Mouse (Mus musculus): ENCODE data around the gene Gm28048. TPM values are rescaled to one million over a fixed set of nuclear protein-coding genes. Genes with fewer than 3 reads are reported as not detected.

Gm28048 gene
- polyA plus RNA-seq, 1 experiment from 2014 or later, result 6.9 TPM

DNA sequence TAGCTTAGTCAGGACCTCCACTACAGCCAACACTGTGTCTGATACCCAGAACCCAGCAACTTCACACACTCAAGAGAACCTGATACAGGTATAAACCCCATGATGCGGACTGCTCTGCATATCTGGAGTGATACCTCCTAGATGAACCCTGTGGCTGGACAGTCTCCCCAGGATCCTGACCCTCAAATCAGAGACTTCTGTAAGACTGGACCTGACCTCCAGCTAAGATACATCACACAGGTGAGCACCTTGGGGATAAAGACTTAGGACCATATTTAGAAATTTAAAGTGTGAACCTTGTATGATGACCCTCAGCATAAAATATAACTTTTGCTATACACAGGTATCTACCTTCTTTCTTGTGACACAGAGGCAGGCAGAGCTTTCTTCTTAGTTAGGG lies 11.3 kb downstream of the Gm28048 start:
- ATAC-seq (replicated peaks; ENCODE audit: insufficient number of reproducible peaks, insufficient read depth, low FRiP score, low read depth), result no peak
- Histone ChIP-seq H3K9ac (no peak overlapping the region), H3K4me2 (no peak overlapping the region), H3K9me3 (replicated peaks) (peaks cover 10% of the 10 kb centered on the region; the same call in 1 of the 2 replicates), H3K4me1 (replicated peaks) (peaks cover 8% of the 10 kb centered on the region), H3K27ac (no peak overlapping the region), H3K36me3 (peaks cover 19% of the 10 kb centered on the region; the same call in 1 of the 2 replicates), H3K27me3 (no peaks in the 10 kb centered on the region), H3K4me3 (no peak overlapping the region)
- 89% methylated on average over 1 of the region's 1 CpGs for WGBS

DNA sequence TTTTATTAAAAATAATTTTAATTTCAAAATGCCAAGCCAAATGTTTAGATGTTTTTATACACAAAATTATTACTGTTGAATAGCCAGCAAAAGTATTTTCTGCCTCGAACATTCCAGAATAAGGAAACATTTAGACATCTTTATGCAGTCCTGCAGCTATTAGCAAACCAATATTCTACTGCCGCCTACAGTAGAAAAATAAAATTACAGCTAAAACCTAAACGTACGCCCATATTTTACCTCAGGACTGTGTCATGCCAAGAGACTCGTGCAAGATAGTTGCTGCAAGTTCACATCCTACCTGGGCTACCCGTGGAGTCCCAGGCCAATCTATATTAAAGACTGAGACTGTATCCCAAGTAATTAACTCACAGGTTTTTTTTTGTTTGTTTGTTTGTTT lies 12.4 kb downstream of the Gm28048 start:
- WGBS, result 52% methylated on average over 6 of the region's 6 CpGs
- no peak overlapping the region for H3K4me3 ChIP-seq
- H3K9ac ChIP-seq, result no peak overlapping the region
- H3K27me3 ChIP-seq, result no peaks in the 10 kb centered on the region
- peaks cover 10% of the 10 kb centered on the region; the same call in 1 of the 2 replicates for H3K9me3 ChIP-seq (replicated peaks)
- no peak overlapping the region for H3K27ac ChIP-seq
- no peak for ATAC-seq (replicated peaks; ENCODE audit: insufficient number of reproducible peaks, insufficient read depth, low FRiP score, low read depth)
- peaks cover 19% of the 10 kb centered on the region; the same call in 1 of the 2 replicates for H3K36me3 ChIP-seq
- no peak overlapping the region for H3K4me2 ChIP-seq
- H3K4me1 ChIP-seq (replicated peaks), result peaks cover 5% of the 10 kb centered on the region; the same call in 1 of the 2 replicates

DNA sequence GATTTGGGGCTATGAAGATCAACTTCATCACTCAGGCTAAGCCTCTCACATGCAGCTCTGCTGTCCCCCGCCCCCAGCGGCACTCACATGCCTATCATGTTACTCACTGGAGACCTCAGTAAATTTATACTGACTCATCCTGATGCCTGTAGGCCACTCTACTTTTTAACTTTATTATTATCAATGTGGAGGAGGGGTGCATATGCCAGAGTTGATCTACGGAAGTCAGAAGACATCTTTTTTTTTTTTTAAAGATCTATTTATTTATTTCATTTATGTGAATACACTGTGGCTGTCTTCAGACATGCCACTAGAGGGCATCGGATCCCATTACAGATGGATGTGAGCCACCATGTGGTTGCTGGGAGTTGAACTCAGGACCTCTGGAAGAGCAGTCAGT lies 16.4 kb downstream of the Gm28048 start:
- peaks cover 10% of the 10 kb centered on the region; the same call in 1 of the 2 replicates for H3K9me3 ChIP-seq (replicated peaks)
- no peak overlapping the region for H3K4me3 ChIP-seq
- no peaks in the 10 kb centered on the region for H3K27me3 ChIP-seq
- WGBS, result 75% methylated on average over 4 of the region's 4 CpGs
- H3K4me2 ChIP-seq, result no peak overlapping the region
- 0 out of 2 replicates have a peak, but pooled peaks cover 2% of the 10 kb centered on the region for H3K4me1 ChIP-seq (replicated peaks)
- H3K36me3 ChIP-seq, result peaks cover 15% of the 10 kb centered on the region; the same call in 1 of the 2 replicates
- no peak for ATAC-seq (replicated peaks; ENCODE audit: insufficient number of reproducible peaks, insufficient read depth, low FRiP score, low read depth)
- no peak overlapping the region for H3K9ac ChIP-seq
- H3K27ac ChIP-seq, result no peak overlapping the region

DNA sequence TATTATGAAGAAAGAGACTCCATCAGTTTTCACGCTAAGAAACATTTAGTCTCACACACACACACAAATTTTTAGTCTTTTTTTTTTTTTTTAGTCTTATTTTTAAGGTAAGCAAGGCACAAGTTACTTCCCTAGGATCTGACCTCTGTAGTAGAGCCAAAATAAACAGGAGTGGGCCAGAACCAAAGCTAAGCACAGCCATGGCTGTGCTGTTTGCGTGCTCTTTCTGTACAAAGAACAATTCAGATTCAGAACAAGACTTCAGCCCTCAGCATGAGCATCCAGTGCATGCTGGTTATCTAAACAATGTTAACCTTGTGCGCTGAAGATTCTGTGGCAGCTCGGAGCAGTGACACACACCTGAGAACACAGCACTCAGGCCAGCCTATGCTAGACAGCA lies 17.5 kb downstream of the Gm28048 start:
- 0 out of 2 replicates have a peak, but pooled peaks cover 2% of the 10 kb centered on the region for H3K4me1 ChIP-seq (replicated peaks)
- no peak overlapping the region for H3K4me2 ChIP-seq
- peaks cover 15% of the 10 kb centered on the region; the same call in 1 of the 2 replicates for H3K36me3 ChIP-seq
- H3K4me3 ChIP-seq, result no peak overlapping the region
- H3K9ac ChIP-seq, result no peak overlapping the region
- ATAC-seq (replicated peaks; ENCODE audit: insufficient number of reproducible peaks, insufficient read depth, low FRiP score, low read depth), result no peak
- H3K27me3 ChIP-seq, result no peaks in the 10 kb centered on the region
- WGBS, result 66% methylated on average over 4 of the region's 4 CpGs
- peaks cover 10% of the 10 kb centered on the region; the same call in 1 of the 2 replicates for H3K9me3 ChIP-seq (replicated peaks)
- H3K27ac ChIP-seq, result no peak overlapping the region

DNA sequence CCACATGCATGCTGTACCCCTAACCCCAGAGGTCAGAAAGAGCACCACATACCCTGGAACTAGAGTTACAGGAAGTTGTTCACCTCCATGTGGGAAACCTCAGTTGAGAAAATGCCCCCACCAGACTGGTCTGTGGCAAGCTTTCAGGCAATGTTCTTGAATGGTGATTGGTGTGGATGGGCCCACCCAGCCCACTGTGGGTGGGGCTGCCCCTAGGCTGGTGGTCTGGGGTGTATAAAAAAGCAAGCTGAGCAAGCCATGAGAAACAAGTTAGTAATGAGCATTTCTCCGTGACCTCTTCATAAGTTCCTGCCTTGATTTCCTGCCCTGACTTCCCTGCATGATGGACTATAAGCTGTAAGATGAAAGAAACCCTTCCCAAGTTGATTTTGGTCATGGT lies 19.8 kb downstream of the Gm28048 start:
- WGBS, result 86% methylated on average over 1 of the region's 1 CpGs
- Histone ChIP-seq H3K9ac (no peak overlapping the region), H3K9me3 (replicated peaks) (peaks cover 6% of the 10 kb centered on the region; the same call in 1 of the 2 replicates), H3K4me3 (no peak overlapping the region), H3K4me1 (replicated peaks) (0 out of 2 replicates have a peak, but pooled peaks cover 2% of the 10 kb centered on the region), H3K4me2 (no peak overlapping the region), H3K27me3 (no peaks in the 10 kb centered on the region), H3K27ac (no peak overlapping the region), H3K36me3 (0 out of 2 replicates have a peak, but pooled peaks cover 6% of the 10 kb centered on the region)
- no peak for ATAC-seq (replicated peaks; ENCODE audit: insufficient number of reproducible peaks, insufficient read depth, low FRiP score, low read depth)

DNA sequence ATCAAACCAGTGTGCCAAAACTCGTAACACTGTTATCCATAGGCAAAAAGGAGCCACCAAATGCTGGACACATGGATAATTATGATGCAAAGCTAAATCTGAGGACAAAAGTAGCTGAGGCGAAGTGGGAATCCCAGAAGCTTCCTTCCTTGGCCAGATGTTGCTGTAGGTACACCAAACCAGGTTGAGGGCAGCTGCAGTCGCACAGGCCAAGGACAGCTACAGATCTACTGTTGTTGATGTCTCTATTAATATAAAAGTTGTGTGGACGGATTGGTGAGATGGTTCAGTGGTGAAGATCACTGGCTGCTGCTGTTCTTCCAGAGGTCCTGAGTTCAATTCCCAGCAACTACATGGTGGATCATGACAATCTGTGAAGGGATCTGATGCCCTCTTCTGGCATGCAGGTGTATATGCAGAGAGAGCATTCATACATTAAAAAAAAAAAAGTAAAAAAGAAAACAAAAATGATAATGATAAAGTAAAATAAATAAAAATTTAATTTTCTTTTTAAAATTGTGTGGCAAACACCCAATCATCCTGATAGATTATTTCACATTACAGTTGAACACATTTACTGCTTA lies 24.0 kb downstream of the Gm28048 start:
- H3K27me3 ChIP-seq, result no peaks in the 10 kb centered on the region
- H3K4me2 ChIP-seq, result no peak overlapping the region
- no peak overlapping the region for H3K27ac ChIP-seq
- ATAC-seq (replicated peaks; ENCODE audit: insufficient number of reproducible peaks, insufficient read depth, low FRiP score, low read depth), result no peak
- no peak overlapping the region for H3K4me3 ChIP-seq
- no peaks in the 10 kb centered on the region for H3K9me3 ChIP-seq (replicated peaks)
- WGBS, result 89% methylated on average over 4 of the region's 4 CpGs
- no peak overlapping the region for H3K9ac ChIP-seq
- H3K4me1 ChIP-seq (replicated peaks), result no peaks in the 10 kb centered on the region
- H3K36me3 ChIP-seq, result peaks cover 3% of the 10 kb centered on the region; the same call in 1 of the 2 replicates

DNA sequence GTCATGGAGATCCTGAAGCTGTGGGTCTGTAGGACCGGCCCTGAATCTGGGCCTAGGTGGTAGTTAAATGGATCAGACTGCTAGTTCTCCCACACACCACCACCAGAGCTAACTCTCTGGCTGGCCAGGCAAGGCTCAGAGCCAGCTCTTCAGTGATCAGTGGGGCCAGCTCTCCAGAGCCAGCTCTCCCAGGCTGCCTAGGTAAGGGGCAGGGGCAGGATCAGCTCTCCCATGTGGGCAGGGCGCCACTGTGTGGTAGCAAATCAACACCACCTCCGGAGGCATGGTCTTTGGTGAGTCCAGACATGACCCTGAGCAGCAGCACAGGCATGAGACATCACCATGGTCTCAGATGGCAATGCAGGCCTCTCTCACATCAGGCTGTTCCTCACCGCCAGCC lies 25.1 kb downstream of the Gm28048 start:
- ATAC-seq (replicated peaks; ENCODE audit: insufficient number of reproducible peaks, insufficient read depth, low FRiP score, low read depth), result peak; percentile 67; the same call in 1 of the 2 replicates
- no peaks in the 10 kb centered on the region for H3K4me1 ChIP-seq (replicated peaks)
- WGBS, result 71% methylated on average over 4 of the region's 4 CpGs

DNA sequence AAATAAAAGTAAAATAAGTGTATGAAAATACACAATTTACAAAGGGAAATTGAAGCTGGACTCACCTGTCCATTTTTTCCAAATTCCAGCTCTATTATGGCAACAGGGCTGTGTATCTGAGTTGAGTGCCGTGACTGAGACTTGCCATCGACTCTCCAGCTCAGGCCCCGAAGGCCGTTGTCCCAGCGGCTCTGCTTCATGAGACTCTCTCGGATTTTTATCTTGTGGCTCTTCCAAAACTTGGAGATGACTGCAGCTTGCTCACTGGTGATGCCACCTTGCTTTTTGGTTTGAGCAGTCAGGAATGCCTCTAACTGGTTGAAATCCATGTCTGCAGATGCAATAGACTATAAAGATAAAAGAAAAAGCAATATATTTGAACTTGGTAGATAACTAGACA lies 25.5 kb downstream of the Gm28048 start:
- H3K9me3 ChIP-seq (replicated peaks), result no peaks in the 10 kb centered on the region
- no peak overlapping the region for H3K4me3 ChIP-seq
- WGBS, result 94% methylated on average over 6 of the region's 6 CpGs
- ATAC-seq (replicated peaks; ENCODE audit: insufficient number of reproducible peaks, insufficient read depth, low FRiP score, low read depth), result no peak
- H3K9ac ChIP-seq, result no peak overlapping the region
- H3K4me1 ChIP-seq (replicated peaks), result no peaks in the 10 kb centered on the region
- no peaks in the 10 kb centered on the region for H3K27me3 ChIP-seq
- no peak overlapping the region for H3K27ac ChIP-seq
- H3K4me2 ChIP-seq, result no peak overlapping the region
- H3K36me3 ChIP-seq, result peaks cover 3% of the 10 kb centered on the region; the same call in 1 of the 2 replicates

More for the DNA sequence above, 25.1 kb downstream of the Gm28048 start:
- H3K9me3 ChIP-seq (replicated peaks), result no peaks in the 10 kb centered on the region
- no peak overlapping the region for H3K4me2 ChIP-seq
- H3K27ac ChIP-seq, result no peak overlapping the region
- no peak overlapping the region for H3K9ac ChIP-seq
- H3K36me3 ChIP-seq, result peaks cover 3% of the 10 kb centered on the region; the same call in 1 of the 2 replicates
- H3K4me3 ChIP-seq, result no peak overlapping the region
- H3K27me3 ChIP-seq, result no peaks in the 10 kb centered on the region

DNA sequence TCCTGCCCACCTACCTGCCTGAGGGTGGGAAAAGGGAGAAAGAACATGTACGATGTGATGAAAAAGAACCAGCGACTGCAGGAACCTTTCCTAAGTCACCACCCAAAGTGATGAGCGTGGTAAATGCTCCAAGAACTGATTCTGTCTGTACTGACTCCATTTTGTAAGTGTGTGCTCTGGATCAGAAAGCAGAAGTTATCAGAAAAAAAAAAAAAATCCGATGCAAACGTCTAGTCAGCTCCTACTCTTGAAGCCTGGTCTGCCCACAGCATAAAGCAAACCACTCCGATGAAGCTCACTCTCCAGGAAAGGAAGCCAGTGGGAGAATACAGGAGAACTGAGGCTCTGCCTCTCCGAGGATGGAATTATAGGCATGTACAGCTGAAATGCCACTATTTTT lies 29.2 kb downstream of the Gm28048 start:
- peaks cover 3% of the 10 kb centered on the region; the same call in 1 of the 2 replicates for H3K36me3 ChIP-seq
- H3K27ac ChIP-seq, result no peak overlapping the region
- ATAC-seq (replicated peaks; ENCODE audit: insufficient number of reproducible peaks, insufficient read depth, low FRiP score, low read depth), result no peak
- WGBS, result 86% methylated on average over 7 of the region's 7 CpGs
- no peak overlapping the region for H3K4me2 ChIP-seq
- H3K4me3 ChIP-seq, result no peak overlapping the region
- no peaks in the 10 kb centered on the region for H3K27me3 ChIP-seq
- H3K4me1 ChIP-seq (replicated peaks), result no peaks in the 10 kb centered on the region
- H3K9ac ChIP-seq, result no peak overlapping the region
- no peaks in the 10 kb centered on the region for H3K9me3 ChIP-seq (replicated peaks)

DNA sequence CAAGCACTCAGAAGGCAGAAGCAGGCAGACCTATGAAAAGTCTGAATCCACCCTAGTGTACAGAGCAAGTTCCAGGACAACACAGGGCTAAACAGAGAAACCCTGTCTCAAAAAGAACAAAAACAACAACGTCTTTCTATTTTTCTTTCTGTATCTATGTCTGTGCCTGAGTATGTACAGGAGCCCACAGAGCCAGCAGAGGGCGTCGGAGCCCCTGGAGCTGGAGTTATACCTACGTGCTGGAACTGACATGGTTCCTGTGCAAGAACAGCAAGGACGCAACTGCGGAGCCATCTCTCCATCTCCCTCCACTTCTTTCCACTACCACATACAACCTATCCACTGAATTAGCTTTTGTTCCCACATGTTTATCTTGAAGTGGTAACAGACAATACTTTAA lies 31.8 kb downstream of the Gm28048 start:
- Histone ChIP-seq H3K4me1 (replicated peaks) (no peaks in the 10 kb centered on the region), H3K4me2 (no peak overlapping the region), H3K27ac (no peak overlapping the region), H3K9me3 (replicated peaks) (no peaks in the 10 kb centered on the region), H3K27me3 (no peaks in the 10 kb centered on the region), H3K4me3 (no peak overlapping the region), H3K9ac (no peak overlapping the region), H3K36me3 (no peaks in the 10 kb centered on the region)
- WGBS, result 85% methylated on average over 6 of the region's 6 CpGs
- no peak for ATAC-seq (replicated peaks; ENCODE audit: insufficient number of reproducible peaks, insufficient read depth, low FRiP score, low read depth)

DNA sequence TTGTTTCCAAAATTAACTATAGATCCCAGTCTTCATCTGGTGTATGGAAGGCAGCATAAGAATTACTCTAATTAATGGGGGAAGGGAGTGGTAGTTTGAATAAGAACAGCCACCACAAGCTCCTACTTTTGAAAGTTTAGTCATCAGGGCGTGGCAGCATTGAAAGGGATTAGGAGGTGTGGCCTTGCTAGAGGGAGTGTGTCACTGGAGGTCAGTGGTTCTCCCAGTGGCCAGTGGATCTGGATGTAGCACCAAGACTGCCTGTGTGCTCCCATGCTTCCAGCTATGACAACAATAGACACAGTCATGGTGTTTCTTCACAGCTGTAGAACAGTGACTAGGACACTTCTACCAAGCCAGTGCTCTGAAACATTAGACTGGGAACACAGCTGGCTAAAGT lies 32.8 kb downstream of the Gm28048 start:
- Histone ChIP-seq H3K27ac (no peak overlapping the region), H3K9me3 (replicated peaks) (no peaks in the 10 kb centered on the region), H3K4me1 (replicated peaks) (no peaks in the 10 kb centered on the region), H3K36me3 (no peaks in the 10 kb centered on the region), H3K4me3 (no peak overlapping the region), H3K27me3 (no peaks in the 10 kb centered on the region), H3K9ac (no peak overlapping the region), H3K4me2 (no peak overlapping the region)
- WGBS, result 78% methylated on average over 1 of the region's 1 CpGs
- ATAC-seq (replicated peaks; ENCODE audit: insufficient number of reproducible peaks, insufficient read depth, low FRiP score, low read depth), result no peak

DNA sequence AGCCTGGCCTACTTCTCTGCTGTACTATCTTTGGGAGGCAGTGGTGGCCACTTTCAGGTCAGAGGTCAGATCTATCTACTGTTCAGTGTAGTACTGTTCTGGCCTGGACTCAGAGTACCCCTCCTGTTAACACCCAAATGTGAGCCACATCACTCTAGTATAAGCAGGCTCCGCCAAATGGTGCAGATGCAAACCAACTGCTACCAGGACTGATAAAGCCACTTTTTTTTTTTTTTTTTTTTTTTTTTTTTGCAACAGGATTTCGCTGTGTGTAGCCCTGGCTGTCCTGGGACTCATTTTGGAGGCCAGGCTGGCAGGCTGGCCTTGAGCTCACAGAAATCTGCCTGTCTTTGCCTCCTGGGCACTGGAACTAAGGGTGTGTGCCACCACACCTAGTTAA lies 42.9 kb downstream of the Gm28048 start:
- ATAC-seq (replicated peaks; ENCODE audit: insufficient number of reproducible peaks, insufficient read depth, low FRiP score, low read depth), result no peak
- no peak overlapping the region for H3K27ac ChIP-seq
- H3K9me3 ChIP-seq (replicated peaks), result no peaks in the 10 kb centered on the region
- no peaks in the 10 kb centered on the region for H3K36me3 ChIP-seq
- no peak overlapping the region for H3K9ac ChIP-seq
- H3K4me1 ChIP-seq (replicated peaks), result no peaks in the 10 kb centered on the region
- no peaks in the 10 kb centered on the region for H3K27me3 ChIP-seq
- H3K4me2 ChIP-seq, result no peak overlapping the region
- no peak overlapping the region for H3K4me3 ChIP-seq
- WGBS, result 83% methylated on average over 2 of the region's 2 CpGs

All from heart, embryonic 15.5 days (tissue).